Mouse (Mus musculus): Measurements from ENCODE around the gene Sfpq. TPM values are rescaled to one million over a fixed set of nuclear protein-coding genes. Genes with fewer than 3 reads are reported as not detected.

Sfpq gene
- total RNA-seq, 2 experiments from 2014 or later, result 65.8 to 77.0 TPM

- no peak for DNase-seq
Measured at GRCm38 (mm10) chr4:127026826-127027225, 5.7 kb downstream of the Sfpq start.

- peak; percentile 32 to 46 for DNase-seq
Measured at GRCm38 (mm10) chr4:127027228-127028190, 6.4 kb downstream of the Sfpq start.

- no peak for DNase-seq
Measured at GRCm38 (mm10) chr4:127037158-127037557, 16.0 kb downstream of the Sfpq start.

- DNase-seq, result no peak
Measured at GRCm38 (mm10) chr4:127037908-127038827, 17.0 kb downstream of the Sfpq start.

GRCm38 (mm10) chr4:127038828-127039349, 17.8 kb downstream of the Sfpq start:
- no peak for DNase-seq

- no peak for DNase-seq
Measured at GRCm38 (mm10) chr4:127039871-127040483, 18.9 kb downstream of the Sfpq start.

- DNase-seq, result no peak
Measured at GRCm38 (mm10) chr4:127043540-127043939, 22.4 kb downstream of the Sfpq start.

- no peak for DNase-seq
Measured at GRCm38 (mm10) chr4:127051121-127051520, 30.0 kb downstream of the Sfpq start.

- no peak for DNase-seq
Measured at GRCm38 (mm10) chr4:127053071-127053470, 31.9 kb downstream of the Sfpq start.

- no peak for DNase-seq
Measured at GRCm38 (mm10) chr4:127054522-127055198, 33.5 kb downstream of the Sfpq start.

GRCm38 (mm10) chr4:127060585-127061290, 39.6 kb downstream of the Sfpq start, which contains the start of gene Zmym1:
Zmym1 (minus strand) TSS chr4:127061152.
- DNase-seq, result peak; percentile 93

GRCm38 (mm10) chr4:127064051-127064450, 42.9 kb downstream of the Sfpq start:
- no peak for DNase-seq

GRCm38 (mm10) chr4:127074915-127075314, 53.8 kb downstream of the Sfpq start:
- no peak for DNase-seq

GRCm38 (mm10) chr4:127076875-127077548, 55.9 kb downstream of the Sfpq start, which contains the start of gene Zmym6:
Zmym6 (plus strand) TSS chr4:127077383.
- DNase-seq, result peak; percentile 96 to 97

GRCm38 (mm10) chr4:127080806-127081205, 59.7 kb downstream of the Sfpq start:
- no peak for DNase-seq

GRCm38 (mm10) chr4:127083131-127083530, 62.0 kb downstream of the Sfpq start:
- no peak for DNase-seq

- DNase-seq, result no peak
Measured at GRCm38 (mm10) chr4:127085761-127086160, 64.6 kb downstream of the Sfpq start.

All from heart, adult 18-20 months (tissue).